Mouse (Mus musculus): ENCODE measurements around the gene Erbb4.

Gene Erbb4

GRCm38 (mm10) chr1:68517820-68518219 is 590.0 kb downstream of the Erbb4 start:
- DNase-seq (ENCODE audit: low spot score) = no peak

- no peak for DNase-seq (ENCODE audit: low spot score)
Measured at GRCm38 (mm10) chr1:68503873-68504272, 604.0 kb downstream of the Erbb4 start.

- DNase-seq (ENCODE audit: low spot score) = no peak
Measured at GRCm38 (mm10) chr1:68501561-68501960, 606.3 kb downstream of the Erbb4 start.

GRCm38 (mm10) chr1:68466390-68466960 is 641.4 kb downstream of the Erbb4 start:
- DNase-seq (ENCODE audit: low spot score) = no peak

GRCm38 (mm10) chr1:68451274-68451673 is 656.6 kb downstream of the Erbb4 start:
- DNase-seq (ENCODE audit: low spot score) = no peak

- no peak for DNase-seq (ENCODE audit: low spot score)
Measured at GRCm38 (mm10) chr1:68424336-68424983, 683.4 kb downstream of the Erbb4 start.

GRCm38 (mm10) chr1:68401204-68401603 is 706.7 kb downstream of the Erbb4 start:
- no peak for DNase-seq (ENCODE audit: low spot score)

- no peak for DNase-seq (ENCODE audit: low spot score)
Measured at GRCm38 (mm10) chr1:68371531-68371930, 736.3 kb downstream of the Erbb4 start.

- no peak for DNase-seq (ENCODE audit: low spot score)
Measured at GRCm38 (mm10) chr1:68333714-68334113, 774.1 kb downstream of the Erbb4 start.

GRCm38 (mm10) chr1:68305813-68306212 is 802.0 kb downstream of the Erbb4 start:
- no peak for DNase-seq (ENCODE audit: low spot score)

GRCm38 (mm10) chr1:68284443-68284842 is 823.4 kb downstream of the Erbb4 start:
- no peak for DNase-seq (ENCODE audit: low spot score)

- DNase-seq (ENCODE audit: low spot score) = no peak
Measured at GRCm38 (mm10) chr1:68275819-68276218, 832.0 kb downstream of the Erbb4 start.

GRCm38 (mm10) chr1:68178580-68178979 is 929.3 kb downstream of the Erbb4 start:
- DNase-seq (ENCODE audit: low spot score) = no peak

GRCm38 (mm10) chr1:68155253-68155652 is 952.6 kb downstream of the Erbb4 start:
- no peak for DNase-seq (ENCODE audit: low spot score)

- no peak for DNase-seq (ENCODE audit: low spot score)
Measured at GRCm38 (mm10) chr1:68150572-68150971, 957.3 kb downstream of the Erbb4 start.

- DNase-seq (ENCODE audit: low spot score) = no peak
Measured at GRCm38 (mm10) chr1:68142562-68143350, 965.1 kb downstream of the Erbb4 start.

- DNase-seq (ENCODE audit: low spot score) = no peak
Measured at GRCm38 (mm10) chr1:68134943-68135342, 972.9 kb downstream of the Erbb4 start.

- no peak for DNase-seq (ENCODE audit: low spot score)
Measured at GRCm38 (mm10) chr1:68134450-68134849, 973.4 kb downstream of the Erbb4 start.

GRCm38 (mm10) chr1:68123541-68123940 is 984.3 kb downstream of the Erbb4 start:
- no peak for DNase-seq (ENCODE audit: low spot score)

GRCm38 (mm10) chr1:68120364-68120763 is 987.5 kb downstream of the Erbb4 start:
- no peak for DNase-seq (ENCODE audit: low spot score)

GRCm38 (mm10) chr1:68115721-68116120 is 992.1 kb downstream of the Erbb4 start:
- DNase-seq (ENCODE audit: low spot score) = no peak

- no peak for DNase-seq (ENCODE audit: low spot score)
Measured at GRCm38 (mm10) chr1:68106543-68106860, 1001.4 kb downstream of the Erbb4 start.

- DNase-seq (ENCODE audit: low spot score) = no peak
Measured at GRCm38 (mm10) chr1:68105834-68106542, 1001.9 kb downstream of the Erbb4 start.

All from left cerebral cortex, adult 11 months (tissue).